Mouse (Mus musculus) embryonic facial prominence, embryonic 14.5 days (tissue): ENCODE measurements around the gene Cyp4f13. TPM values are rescaled to one million over a fixed set of nuclear protein-coding genes. Genes with fewer than 3 reads are reported as not detected.

Experiments used
- ATAC-seq: fragments of 200-750 bp; cut with Nextera tagmentation; 2 replicates; pipeline ENCODE4 v1.8.0; 2017; ENCODE audit warnings: low read depth, moderate number of reproducible peaks, moderate TSS enrichment
- DNase-seq: peaks from one replicate; pipeline ENCODE4 v3.0.0-alpha.2; 2015; ENCODE audit warnings: low spot score
- H3K27ac ChIP-seq: fragments of 300-500 bp; sonication (generic); replicated peaks from 2 replicates; pipeline ENCODE4 v1.5.1; 2014; ENCODE audit warnings: low read depth, mild to moderate bottlenecking, low read length, moderate library complexity
- H3K27me3 ChIP-seq: fragments of 300-500 bp; sonication (generic); replicated peaks from 2 replicates; pipeline ENCODE4 v1.6.1; 2014; ENCODE audit warnings: low read length; ENCODE audit not compliant: control insufficient read depth, insufficient read depth
- H3K36me3 ChIP-seq: fragments of 300-500 bp; sonication (generic); 2 replicates; pipeline ENCODE4 v1.6.1; 2014; ENCODE audit warnings: low read length, mixed read lengths; ENCODE audit not compliant: control insufficient read depth, insufficient read depth
- H3K4me1 ChIP-seq: fragments of 300-500 bp; sonication (generic); 2 replicates; pipeline ENCODE4 v1.6.1; 2014; ENCODE audit warnings: antibody characterized with exemption, low read length; ENCODE audit not compliant: control insufficient read depth, insufficient read depth
- H3K4me2 ChIP-seq: fragments of 300-500 bp; sonication (generic); 2 replicates; pipeline ENCODE4 v1.6.1; 2014; ENCODE audit warnings: low read depth, mild to moderate bottlenecking, low read length, moderate library complexity, mixed read lengths
- H3K4me3 ChIP-seq: fragments of 300-500 bp; sonication (generic); 2 replicates; pipeline ENCODE4 v1.5.1; 2014; ENCODE audit warnings: low read depth, mild to moderate bottlenecking, low read length
- H3K9ac ChIP-seq: fragments of 300-500 bp; sonication (generic); 2 replicates; pipeline ENCODE4 v1.6.1; 2014; ENCODE audit warnings: low read depth, mild to moderate bottlenecking, low read length, moderate library complexity, mixed read lengths
- H3K9me3 ChIP-seq: fragments of 300-500 bp; sonication (generic); 2 replicates; pipeline ENCODE4 v1.6.1; 2016; ENCODE audit warnings: low read length; ENCODE audit not compliant: control insufficient read depth
- WGBS: fragments of 180-500 bp; shearing (Covaris S2); extraction: QIAGEN DNeasy Blood & Tissue Kit; methylation state at CpG from one replicate; pipeline ENCODE4 v1.1.7; 2014; 5-methylcytosine and 5-hydroxymethylcytosine counted together
- polyA plus RNA-seq: library from polyadenylated mRNA; unstranded; fragments of >200 nt; fragmentation: Nextera tagmentation; extraction: Ambion mirVana; gene quantifications from 2 replicates; pipeline ENCODE4 v1.2.1, GENCODE M21; 2014

Gene Cyp4f13
- polyA plus RNA-seq, 1 experiment from 2014 or later = 12.8 TPM

GRCm38 (mm10) chr17:32877471-32878171 is 69.6 kb downstream of the Cyp4f13 start:
- H3K9ac ChIP-seq = no peak overlapping the region
- H3K36me3 ChIP-seq = peaks cover 36% of the 10 kb centered on the region
- no peaks in the 10 kb centered on the region for H3K4me1 ChIP-seq
- no peak overlapping the region for H3K27ac ChIP-seq
- H3K4me2 ChIP-seq = peak overlapping the region; percentile 17; the same call in 1 of the 2 replicates
- H3K4me3 ChIP-seq = no peak overlapping the region
- no peak; the same call in 1 of the 2 replicates for ATAC-seq
- no peaks in the 10 kb centered on the region for H3K9me3 ChIP-seq
- WGBS = 8% methylated on average over 21 of the region's 22 CpGs
- no peak for DNase-seq
- H3K27me3 ChIP-seq = no peaks in the 10 kb centered on the region

Other genes with a start within 250 kb of the Cyp4f13 start
- gene Zfp871, start 159.1 kb downstream of the Cyp4f13 start, polyA plus RNA-seq = 39.8 and 53.0 TPM in 2 replicates
- 2.8 and 3.5 TPM in 2 replicates for gene Zfp811, start 137.5 kb downstream of the Cyp4f13 start, polyA plus RNA-seq
- gene Zfp799, start 117.1 kb downstream of the Cyp4f13 start, polyA plus RNA-seq = 14.5 and 15.4 TPM in 2 replicates
- gene Zfp870, start 55.8 kb downstream of the Cyp4f13 start, polyA plus RNA-seq = 8.7 and 8.9 TPM in 2 replicates
- gene Cyp4f14, start 30.1 kb downstream of the Cyp4f13 start, polyA plus RNA-seq = not detected in 2 replicates
- gene Zfp472, start 18.4 kb upstream of the Cyp4f13 start, polyA plus RNA-seq = 9.0 and 11.3 TPM in 2 replicates
- 9.4 and 10.7 TPM in 2 replicates for gene Zfp952, start 45.7 kb upstream of the Cyp4f13 start, polyA plus RNA-seq
- gene Zfp763, start 86.0 kb upstream of the Cyp4f13 start, polyA plus RNA-seq = 8.6 and 12.8 TPM in 2 replicates
- gene 4921501E09Rik, start 120.7 kb upstream of the Cyp4f13 start, polyA plus RNA-seq = not detected in 2 replicates
- 7.8 and 9.0 TPM in 2 replicates for gene Zfp563, start 141.9 kb upstream of the Cyp4f13 start, polyA plus RNA-seq
- 0.06 TPM in 1 of 2 replicates, not detected in the other for gene Morc2b, start 192.3 kb upstream of the Cyp4f13 start, polyA plus RNA-seq
- not detected in 2 replicates for gene Olfr55, start 221.0 kb upstream of the Cyp4f13 start, polyA plus RNA-seq
- 0.09 TPM in 1 of 2 replicates, not detected in the other for gene Olfr239, start 243.9 kb upstream of the Cyp4f13 start, polyA plus RNA-seq